Mouse (Mus musculus): ENCODE data around the gene Ssrp1. TPM values are rescaled to one million over a fixed set of nuclear protein-coding genes. Genes with fewer than 3 reads are reported as not detected.
A peak's percentile ranks its signal among the peaks of the same experiment; 100 is the strongest.

The Ssrp1 gene
- polyA plus RNA-seq, 1 experiment from 2014 or later = 81.8 TPM

DNA sequence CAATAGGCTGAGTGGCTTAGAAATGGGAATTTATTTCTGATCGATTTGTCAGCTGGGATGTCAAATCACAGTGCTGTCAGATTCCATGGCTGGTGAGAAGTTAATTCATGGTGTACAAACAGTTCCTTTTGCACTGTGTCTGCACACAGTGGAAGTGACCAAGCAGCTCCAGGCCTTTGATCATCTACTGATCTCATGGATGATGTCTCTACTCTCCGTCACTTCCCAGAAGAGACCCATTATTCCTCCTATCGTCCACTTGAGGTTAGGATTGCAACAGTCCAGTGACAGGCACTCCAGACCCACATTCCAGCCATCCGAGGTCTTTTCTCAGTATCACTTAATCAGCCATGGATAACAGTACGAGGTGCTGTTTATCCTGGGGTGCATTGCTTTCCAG is 36.7 kb downstream of the Ssrp1 start:
- peak; percentile 88 for ATAC-seq
- no peak overlapping the region for H3K4me2 ChIP-seq (replicated peaks; ENCODE audit: low read depth, low read length)
- H3K4me3 ChIP-seq (ENCODE audit: low read depth, low read length) = no peak overlapping the region
- H3K27me3 ChIP-seq (replicated peaks; ENCODE audit: insufficient read depth, low read length) = no peaks in the 10 kb centered on the region
- no peaks in the 10 kb centered on the region for H3K4me1 ChIP-seq (ENCODE audit: insufficient read depth, low read depth, low read length)
- no peak overlapping the region for H3K9ac ChIP-seq (replicated peaks; ENCODE audit: low read depth)
- TF ChIP-seq EP300 (IDR thresholded peaks at IDR 0.05) (peak; percentile 84), CTCF (IDR thresholded peaks at IDR 0.05) (no peak)
- WGBS = 56% methylated on average over 5 of the region's 5 CpGs
- DNase-seq (ENCODE audit: low spot score) = peak; percentile 84
- peaks cover 17% of the 10 kb centered on the region for H3K36me3 ChIP-seq (ENCODE audit: insufficient read depth, low read length)
- no peak overlapping the region for H3K27ac ChIP-seq (ENCODE audit: low read length)
- no peaks in the 10 kb centered on the region for H3K9me3 ChIP-seq (ENCODE audit: low read length)

DNA sequence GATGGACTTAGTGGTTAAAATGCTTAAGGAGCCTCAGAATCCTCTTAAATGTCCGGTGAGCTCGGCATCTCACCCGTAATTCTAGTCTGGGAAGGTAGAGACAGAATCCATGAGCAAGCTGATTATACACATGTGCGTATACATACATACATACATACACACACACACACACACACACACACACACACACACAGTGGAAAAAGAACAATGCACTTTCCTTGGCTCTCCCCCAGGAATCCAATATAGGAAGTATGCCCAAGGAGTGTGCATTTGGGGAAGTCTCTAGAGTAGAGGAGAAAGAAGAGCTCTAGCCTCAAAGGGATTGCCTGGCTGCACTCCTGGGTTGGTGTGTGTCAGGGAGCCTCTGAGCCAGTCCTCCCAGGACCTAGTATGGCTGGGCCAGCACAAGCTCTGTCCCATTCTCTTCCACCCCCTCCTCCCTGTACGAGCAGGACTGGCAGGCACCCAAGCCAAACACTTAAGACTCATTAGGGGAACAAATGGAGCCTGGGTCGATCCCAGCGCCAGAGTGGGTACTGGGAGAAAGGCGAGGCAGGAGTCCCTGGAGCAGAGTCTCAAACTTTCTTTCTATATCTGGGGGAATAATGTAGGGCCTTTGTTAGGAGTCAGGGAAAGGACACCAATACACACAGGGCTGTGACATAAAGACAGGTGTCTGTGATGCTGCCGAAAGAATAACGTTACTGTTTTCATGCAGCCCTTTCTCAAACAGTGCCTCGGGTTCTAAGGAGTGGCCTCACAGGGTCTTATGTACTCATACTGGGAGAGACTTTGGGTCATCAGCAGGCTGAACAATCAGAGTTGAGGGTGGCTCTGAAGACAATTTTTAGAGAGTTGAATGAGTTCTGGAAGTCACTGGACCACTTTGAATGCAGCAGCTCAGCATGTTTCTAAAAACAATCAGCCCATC is 51.9 kb downstream of the Ssrp1 start:
- no peak overlapping the region for H3K4me2 ChIP-seq (replicated peaks; ENCODE audit: low read depth, low read length)
- peaks cover 6% of the 10 kb centered on the region for H3K4me1 ChIP-seq (ENCODE audit: insufficient read depth, low read depth, low read length)
- no peak for TF ChIP-seq CTCF (IDR thresholded peaks at IDR 0.05)
- TF ChIP-seq EP300 (IDR thresholded peaks at IDR 0.05) = no peak
- peak; percentile 73 for DNase-seq (ENCODE audit: low spot score)
- H3K4me3 ChIP-seq (ENCODE audit: low read depth, low read length) = no peak overlapping the region
- no peaks in the 10 kb centered on the region for H3K9me3 ChIP-seq (ENCODE audit: low read length)
- H3K27me3 ChIP-seq (replicated peaks; ENCODE audit: insufficient read depth, low read length) = no peaks in the 10 kb centered on the region
- WGBS = 33% methylated on average over 11 of the region's 11 CpGs
- H3K27ac ChIP-seq (ENCODE audit: low read length) = peak overlapping the region; percentile 26; the same call in 1 of the 2 replicates
- H3K9ac ChIP-seq (replicated peaks; ENCODE audit: low read depth) = no peak overlapping the region
- H3K36me3 ChIP-seq (ENCODE audit: insufficient read depth, low read length) = no peaks in the 10 kb centered on the region
- ATAC-seq = peak; percentile 90

DNA sequence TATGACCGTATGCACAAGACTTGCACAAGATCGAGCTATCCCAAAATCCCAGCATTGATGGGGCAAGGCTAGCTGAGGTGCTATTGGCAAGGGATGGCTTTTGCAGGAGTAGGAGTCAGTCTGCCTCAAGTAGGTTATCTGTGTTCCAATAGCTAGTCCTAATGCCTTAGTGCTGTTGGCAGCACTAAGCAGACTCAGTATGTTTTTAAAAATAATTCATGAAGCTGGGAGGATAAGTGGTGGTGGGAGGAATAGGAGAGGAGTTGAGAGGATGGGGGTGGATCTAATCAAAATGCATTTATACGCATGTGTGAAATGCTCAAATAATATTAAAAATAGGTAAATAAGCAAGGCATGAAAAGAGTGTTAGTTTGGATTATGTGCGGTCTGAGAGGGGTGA is 54.3 kb downstream of the Ssrp1 start:
- Histone ChIP-seq H3K4me2 (replicated peaks; ENCODE audit: low read depth, low read length) (no peak overlapping the region), H3K36me3 (ENCODE audit: insufficient read depth, low read length) (no peaks in the 10 kb centered on the region), H3K4me1 (ENCODE audit: insufficient read depth, low read depth, low read length) (peaks cover 6% of the 10 kb centered on the region), H3K4me3 (ENCODE audit: low read depth, low read length) (no peak overlapping the region), H3K9ac (replicated peaks; ENCODE audit: low read depth) (no peak overlapping the region), H3K27ac (ENCODE audit: low read length) (no peak overlapping the region), H3K9me3 (ENCODE audit: low read length) (no peaks in the 10 kb centered on the region), H3K27me3 (replicated peaks; ENCODE audit: insufficient read depth, low read length) (no peaks in the 10 kb centered on the region)
- TF ChIP-seq EP300 (IDR thresholded peaks at IDR 0.05) = no peak
- WGBS = 96% methylated on average over 4 of the region's 4 CpGs
- DNase-seq (ENCODE audit: low spot score) = no peak
- ATAC-seq = no peak

DNA sequence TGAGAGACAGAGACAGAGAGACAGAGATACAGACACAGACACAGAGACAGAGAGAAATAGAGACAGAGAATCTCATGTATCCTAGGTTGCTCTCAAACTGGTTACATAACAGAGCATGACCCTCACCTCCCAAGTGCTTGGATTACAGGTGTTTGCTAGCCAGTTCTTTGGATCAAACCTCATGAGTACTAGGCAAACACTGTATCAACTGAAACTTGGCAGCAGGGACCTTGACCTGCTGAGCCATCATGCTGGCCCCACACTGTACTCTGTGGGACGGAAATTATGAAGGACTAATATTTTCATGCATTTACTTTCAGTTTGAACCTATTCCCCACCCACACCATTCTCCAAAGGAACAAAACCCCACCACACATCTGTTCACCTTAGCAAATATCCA is 56.3 kb downstream of the Ssrp1 start:
- peaks cover 6% of the 10 kb centered on the region for H3K4me1 ChIP-seq (ENCODE audit: insufficient read depth, low read depth, low read length)
- peak; percentile 87 for ATAC-seq
- no peaks in the 10 kb centered on the region for H3K27me3 ChIP-seq (replicated peaks; ENCODE audit: insufficient read depth, low read length)
- 64% methylated on average over 1 of the region's 1 CpGs for WGBS
- peak; percentile 82 for DNase-seq (ENCODE audit: low spot score)
- no peaks in the 10 kb centered on the region for H3K9me3 ChIP-seq (ENCODE audit: low read length)
- no peak for TF ChIP-seq CTCF (IDR thresholded peaks at IDR 0.05)
- TF ChIP-seq EP300 (IDR thresholded peaks at IDR 0.05) = peak; percentile 50; the same call in 1 of the 2 replicates
- no peaks in the 10 kb centered on the region for H3K36me3 ChIP-seq (ENCODE audit: insufficient read depth, low read length)
- H3K27ac ChIP-seq (ENCODE audit: low read length) = 0 out of 2 replicates have a peak overlapping the region, but pooled peaks have one; percentile 6
- H3K4me3 ChIP-seq (ENCODE audit: low read depth, low read length) = no peak overlapping the region
- H3K9ac ChIP-seq (replicated peaks; ENCODE audit: low read depth) = no peak overlapping the region
- no peak overlapping the region for H3K4me2 ChIP-seq (replicated peaks; ENCODE audit: low read depth, low read length)

DNA sequence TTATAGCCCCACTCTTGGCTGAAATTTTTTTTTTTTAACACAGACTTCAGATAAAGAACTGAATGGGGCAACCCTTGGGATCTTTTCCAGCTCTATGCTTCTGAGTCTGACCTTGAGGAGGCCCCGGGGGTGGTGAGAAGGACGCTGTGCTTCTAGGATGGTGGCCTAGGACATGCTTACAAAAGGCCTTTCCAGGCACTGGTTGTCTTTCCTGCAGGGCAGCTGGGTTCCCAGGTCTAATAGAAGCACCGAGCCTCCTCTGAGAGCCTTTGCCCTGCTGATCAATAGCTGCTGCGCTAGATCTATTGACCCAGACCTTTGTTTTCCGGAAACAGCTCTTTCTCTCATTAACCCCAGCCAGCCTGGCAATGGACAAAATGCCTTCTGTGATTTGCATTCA is 58.9 kb downstream of the Ssrp1 start:
- ATAC-seq = no peak
- H3K4me3 ChIP-seq (ENCODE audit: low read depth, low read length) = no peak overlapping the region
- H3K9ac ChIP-seq (replicated peaks; ENCODE audit: low read depth) = no peak overlapping the region
- WGBS = 46% methylated on average over 5 of the region's 5 CpGs
- no peaks in the 10 kb centered on the region for H3K36me3 ChIP-seq (ENCODE audit: insufficient read depth, low read length)
- no peaks in the 10 kb centered on the region for H3K27me3 ChIP-seq (replicated peaks; ENCODE audit: insufficient read depth, low read length)
- H3K4me2 ChIP-seq (replicated peaks; ENCODE audit: low read depth, low read length) = no peak overlapping the region
- H3K9me3 ChIP-seq (ENCODE audit: low read length) = no peaks in the 10 kb centered on the region
- peaks cover 6% of the 10 kb centered on the region; the same call in 1 of the 2 replicates for H3K4me1 ChIP-seq (ENCODE audit: insufficient read depth, low read depth, low read length)
- H3K27ac ChIP-seq (ENCODE audit: low read length) = no peak overlapping the region
- no peak for DNase-seq (ENCODE audit: low spot score)
- TF ChIP-seq CTCF (IDR thresholded peaks at IDR 0.05) (no peak), EP300 (IDR thresholded peaks at IDR 0.05) (no peak)

Other genes starting within 250 kb of the Ssrp1 start
- gene Ube2l6, start 238.4 kb upstream of the Ssrp1 start, polyA plus RNA-seq (2015; fragmentation: Nextera tagmentation; extraction: Ambion mirVana) = 83.7 and 85.6 TPM in 2 replicates
- gene Smtnl1, start 214.6 kb upstream of the Ssrp1 start, polyA plus RNA-seq (2015; fragmentation: Nextera tagmentation; extraction: Ambion mirVana) = 0.44 and 0.53 TPM in 2 replicates
- 24.2 and 28.5 TPM in 2 replicates for gene Timm10, start 210.2 kb upstream of the Ssrp1 start, polyA plus RNA-seq (2015; fragmentation: Nextera tagmentation; extraction: Ambion mirVana)
- 4.9 and 6.6 TPM in 2 replicates for gene Slc43a1, start 198.4 kb upstream of the Ssrp1 start, polyA plus RNA-seq (2015; fragmentation: Nextera tagmentation; extraction: Ambion mirVana)
- gene Rtn4rl2, start 150.5 kb upstream of the Ssrp1 start, polyA plus RNA-seq (2015; fragmentation: Nextera tagmentation; extraction: Ambion mirVana) = 0.62 and 1.1 TPM in 2 replicates
- gene Slc43a3, start 100.7 kb upstream of the Ssrp1 start, polyA plus RNA-seq (2015; fragmentation: Nextera tagmentation; extraction: Ambion mirVana) = 121 and 122 TPM in 2 replicates
- not detected in 2 replicates for gene Prg2, start 56.8 kb upstream of the Ssrp1 start, polyA plus RNA-seq (2015; fragmentation: Nextera tagmentation; extraction: Ambion mirVana)
- not detected in 2 replicates for gene Prg3, start 49.0 kb upstream of the Ssrp1 start, polyA plus RNA-seq (2015; fragmentation: Nextera tagmentation; extraction: Ambion mirVana)
- 0.07 and 0.08 TPM in 2 replicates for gene P2rx3, start 228 bp downstream of the Ssrp1 start, polyA plus RNA-seq (2015; fragmentation: Nextera tagmentation; extraction: Ambion mirVana)
- 40.3 and 40.7 TPM in 2 replicates for gene Tnks1bp1, start 10.8 kb downstream of the Ssrp1 start, polyA plus RNA-seq (2015; fragmentation: Nextera tagmentation; extraction: Ambion mirVana)
- 84.1 and 90.6 TPM in 2 replicates for gene Aplnr, start 99.0 kb downstream of the Ssrp1 start, polyA plus RNA-seq (2015; fragmentation: Nextera tagmentation; extraction: Ambion mirVana)
- gene Lrrc55, start 160.0 kb downstream of the Ssrp1 start, polyA plus RNA-seq (2015; fragmentation: Nextera tagmentation; extraction: Ambion mirVana) = 0.10 and 0.25 TPM in 2 replicates

Measured in lung, postnatal 0 days (tissue).